Mouse (Mus musculus) T-helper 1 cell (primary cell): ENCODE measurements at regions not wholly inside any gene's neighbourhood (a gene's known extent, or its start where the extent isn't known, plus 50 kb on each side); places are given as distances from the start of the nearest gene placed in this dataset.

Experiments
- in situ Hi-C: fragments of 300-600 bp; cut with MboI, MseI; formaldehyde crosslinking; loops from one replicate; pipeline ENCODE4 v1.15.1; 2025; ENCODE audit warnings: high pct_unique_total_duplicates

DNA sequence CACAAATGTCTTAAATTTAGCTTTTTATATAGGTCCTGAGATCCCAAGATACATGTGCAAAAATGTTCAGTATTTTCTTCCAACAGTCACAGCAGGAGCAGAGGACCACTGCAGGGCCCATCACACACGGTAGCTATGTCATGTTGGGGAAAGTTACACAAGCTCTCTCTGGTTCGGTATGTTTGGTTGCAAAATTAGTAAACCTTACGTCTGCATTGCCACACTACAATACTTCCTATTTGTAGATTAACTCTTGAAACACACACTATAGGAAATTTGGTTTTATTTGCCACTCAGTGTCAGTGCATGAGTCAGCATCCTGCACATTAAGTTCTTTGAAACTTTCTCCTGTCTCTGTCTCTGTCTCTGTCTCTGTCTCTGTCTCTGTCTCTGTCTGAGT is 82.0 kb downstream of the Cth start:
- in situ Hi-C loops: no loop called here

DNA sequence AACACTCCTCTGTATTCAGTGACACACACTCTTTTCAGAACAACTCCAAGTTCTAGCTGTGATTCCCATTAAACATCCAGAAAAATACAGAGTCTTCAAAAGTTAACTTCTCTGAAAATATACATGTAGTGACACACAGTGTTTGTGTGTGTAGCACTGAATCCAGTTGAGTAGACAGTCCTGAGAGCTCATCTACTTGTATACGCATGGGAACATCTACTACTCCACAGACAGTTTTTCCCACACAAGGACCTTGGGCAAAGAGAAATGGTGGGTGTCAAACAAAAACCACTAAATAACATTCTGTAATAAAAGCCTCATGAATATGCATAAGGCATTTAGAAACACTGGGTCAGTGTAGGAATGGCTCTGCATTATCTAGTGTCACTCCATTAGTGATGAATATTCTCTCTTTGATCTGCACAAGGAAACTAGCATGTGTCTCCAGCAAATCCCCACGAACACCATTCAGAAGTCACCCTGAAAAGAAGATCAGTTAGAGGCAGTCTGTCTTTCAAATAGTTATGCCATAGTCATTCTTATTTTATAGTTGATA is 83.6 kb downstream of the Cth start:
- in situ Hi-C loops: no loop called here

DNA sequence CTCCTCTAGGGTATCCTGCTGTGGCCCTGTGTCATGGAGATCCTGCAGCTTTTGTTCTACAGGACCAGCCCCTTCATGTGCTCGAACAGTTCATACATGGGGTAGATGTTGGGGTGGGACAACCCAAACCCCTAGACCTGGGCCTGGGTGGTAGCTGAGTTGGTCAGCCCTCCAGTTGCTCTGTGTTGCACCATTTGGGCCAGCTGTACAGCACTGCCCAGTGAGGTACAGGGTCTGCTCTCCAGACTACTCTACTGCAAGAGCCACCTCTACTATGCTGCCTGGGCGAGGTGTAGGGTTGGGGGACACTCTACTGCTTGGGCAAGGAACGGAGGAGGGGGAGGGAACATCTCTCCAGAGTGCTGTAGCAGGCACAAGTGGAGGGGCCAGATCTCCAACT is 120.6 kb downstream of the Cth start:
- in situ Hi-C loops: no loop called here

DNA sequence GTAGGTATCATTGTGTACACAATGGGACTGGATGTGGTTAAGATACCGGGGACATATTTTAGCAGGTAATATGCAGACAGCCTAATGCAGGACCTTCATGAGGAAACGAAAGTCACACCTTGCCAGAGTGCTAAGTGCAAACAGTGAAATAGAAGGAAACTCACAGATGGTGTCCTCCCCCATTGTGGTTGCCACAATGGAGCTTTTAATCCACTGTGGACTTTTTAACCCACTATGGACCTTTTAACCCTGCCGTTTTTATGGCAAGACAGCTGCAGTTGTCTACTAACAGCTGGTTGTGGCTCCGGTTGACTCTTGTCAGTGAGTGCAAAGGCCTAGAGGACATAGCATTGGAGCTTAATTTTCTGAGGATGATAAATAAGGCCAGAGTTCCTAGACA is 121.5 kb downstream of the Cth start:
- in situ Hi-C loops: no loop called here

DNA sequence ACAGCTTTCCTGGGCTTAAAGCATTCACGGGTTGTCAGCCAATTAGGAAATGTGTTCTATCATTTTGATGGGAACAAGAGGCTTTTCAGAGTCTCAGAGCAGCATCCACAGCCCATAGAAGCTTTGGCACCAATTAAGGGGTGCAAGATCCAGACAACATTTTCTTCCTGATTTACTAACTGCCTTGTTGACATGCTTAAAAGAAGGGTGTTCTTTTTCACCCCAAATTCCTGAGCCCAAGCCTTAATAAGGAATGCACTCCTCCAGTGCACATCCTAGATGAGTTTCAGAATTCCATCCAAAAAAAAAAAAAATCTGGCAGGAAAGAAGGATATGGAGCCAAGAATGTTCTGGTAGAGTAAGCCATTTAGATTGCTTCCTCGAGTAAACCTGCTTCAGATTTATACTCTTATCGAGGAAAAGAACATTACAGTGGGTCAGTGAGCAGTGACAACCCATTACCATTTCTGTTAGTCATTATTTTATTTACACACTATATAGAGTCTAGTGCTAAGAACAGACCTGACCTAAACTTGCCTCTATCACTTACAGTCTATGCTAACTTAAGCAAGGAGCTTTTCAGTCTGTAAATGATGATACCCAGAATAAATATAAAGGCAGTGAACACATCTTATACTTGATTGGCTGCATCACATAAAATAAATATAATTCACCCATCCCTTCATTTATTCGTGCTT is 137.2 kb downstream of the Cth start:
- in situ Hi-C loops: no loop called here

DNA sequence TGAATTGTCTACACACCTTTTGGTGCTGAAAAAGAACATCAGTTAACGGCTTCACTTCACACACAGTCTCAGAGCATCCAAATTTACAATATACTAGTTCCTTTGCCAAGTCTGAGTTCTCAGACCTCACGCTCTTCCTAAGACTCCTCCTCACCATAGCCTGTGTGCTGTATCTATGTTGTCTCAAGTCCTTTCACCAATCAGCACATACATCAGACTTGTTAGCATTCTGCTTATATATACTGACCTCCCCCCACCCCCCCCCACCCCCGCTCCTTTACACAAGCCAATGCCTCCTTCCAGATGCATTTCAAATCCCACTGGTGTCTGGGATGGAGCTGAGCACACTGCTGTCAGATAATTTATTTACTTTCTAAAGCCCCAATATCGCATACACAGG is 143.8 kb downstream of the Cth start:
- in situ Hi-C loops: no loop called here

DNA sequence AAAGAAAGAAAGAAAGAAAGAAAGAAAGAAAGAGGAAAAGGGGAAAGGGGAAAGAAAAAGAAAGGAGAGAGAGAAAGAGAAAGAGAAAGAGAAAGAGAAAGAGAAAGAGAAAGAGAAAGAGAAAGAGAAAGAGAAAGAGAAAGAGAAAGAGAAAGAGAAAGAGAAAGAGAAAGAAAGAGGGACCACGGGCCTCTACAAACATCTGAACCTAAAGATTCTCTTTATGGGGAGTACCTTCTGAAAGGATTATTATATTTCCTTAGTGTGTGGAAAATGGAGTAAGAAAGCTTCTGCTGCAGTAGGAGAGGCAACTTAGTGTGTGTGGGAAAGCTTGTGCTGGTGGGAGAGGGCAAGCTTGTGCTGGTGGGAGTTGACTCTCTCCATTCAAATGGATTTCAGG is 147.1 kb downstream of the Cth start:
- in situ Hi-C loops: no loop called here

DNA sequence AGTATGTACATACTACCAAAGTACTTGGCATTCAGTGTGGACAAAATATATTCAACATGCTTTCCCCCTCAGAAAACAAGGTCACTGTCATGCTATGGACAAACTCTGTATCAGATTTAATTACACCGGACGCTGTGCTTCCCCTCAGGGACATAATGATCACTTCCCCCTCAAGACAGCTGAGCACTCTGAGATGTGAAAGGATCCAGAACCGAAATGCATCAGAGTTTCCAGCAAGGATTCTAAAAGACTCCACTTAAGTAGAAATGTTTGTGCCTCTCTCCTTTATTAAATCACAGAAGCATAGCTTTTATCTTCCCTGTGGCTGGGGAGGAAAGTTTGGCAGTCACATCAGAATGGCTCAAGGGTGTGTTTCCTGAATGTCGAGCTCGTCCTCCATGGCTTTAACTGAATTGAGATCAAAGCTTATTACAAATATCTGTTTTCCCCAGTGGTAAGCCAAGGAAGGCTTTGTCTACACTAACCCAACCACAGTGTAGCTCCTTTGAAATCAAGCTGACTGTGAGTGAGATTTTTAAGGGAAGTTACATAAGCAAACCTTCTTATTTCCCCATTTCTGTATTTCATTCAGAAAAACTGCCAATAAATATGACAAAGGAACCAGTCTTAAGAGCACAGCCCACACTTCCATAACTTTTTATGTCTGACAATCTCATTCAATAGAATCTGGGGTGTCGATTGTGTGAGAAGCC is 161.2 kb downstream of the Cth start:
- in situ Hi-C loops: no loop called here

DNA sequence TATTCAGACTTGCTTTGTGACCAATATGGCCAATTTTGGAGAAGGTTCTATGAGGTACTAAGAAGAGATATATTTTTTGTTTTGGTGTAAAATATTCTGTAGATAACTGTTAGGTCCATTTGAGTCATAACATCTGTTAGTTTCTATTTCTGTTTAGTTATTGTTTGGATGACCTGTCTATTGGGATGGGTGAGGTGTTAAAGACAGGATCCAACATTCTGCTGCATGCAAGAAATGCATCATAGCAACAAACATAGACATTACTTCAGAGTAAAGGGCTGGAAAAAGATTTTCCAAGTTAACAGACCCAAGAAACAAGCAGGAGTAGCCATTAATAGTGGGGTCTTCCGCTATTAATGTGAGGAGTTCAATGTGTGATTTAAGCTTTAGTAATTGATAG is 165.0 kb downstream of the Cth start:
- in situ Hi-C loops: no loop called here

DNA sequence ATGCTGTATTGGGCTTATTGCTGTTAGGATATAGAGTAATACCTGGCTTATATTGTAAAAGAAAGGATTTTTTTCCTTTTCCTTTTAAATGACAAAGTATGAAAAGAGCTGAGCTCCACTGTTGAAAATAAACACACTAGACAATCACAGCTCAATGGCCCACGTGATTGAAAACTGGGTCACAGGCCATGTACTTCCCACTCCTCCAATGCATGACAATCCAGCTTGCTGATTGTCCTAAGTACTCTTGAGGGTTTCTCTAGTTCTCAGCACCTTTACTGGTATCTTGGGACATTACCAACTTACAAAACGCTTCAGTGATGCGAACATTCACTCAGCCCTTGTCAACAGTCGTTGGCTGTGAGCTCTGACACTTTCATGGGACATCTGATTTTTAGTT is 170.1 kb downstream of the Cth start:
- in situ Hi-C loops: no loop called here

DNA sequence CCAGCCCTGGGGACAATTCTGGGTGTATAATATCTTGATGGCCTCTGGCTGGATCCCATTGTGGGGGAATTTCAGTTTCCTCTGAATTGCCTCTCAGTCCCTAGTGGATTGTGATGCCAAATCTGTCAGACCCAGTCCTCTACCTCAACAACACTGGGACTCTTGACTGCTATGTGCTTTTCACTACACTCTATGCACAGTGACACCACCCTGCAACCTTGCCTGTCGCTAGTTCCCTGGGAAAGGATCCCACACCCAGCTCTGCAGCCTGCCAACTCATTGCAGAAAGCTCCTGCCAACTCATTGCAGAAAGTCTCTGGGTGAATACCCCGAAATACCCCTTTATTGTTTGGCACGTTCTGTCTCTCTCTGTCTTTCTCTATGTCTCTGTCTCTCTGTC is 174.6 kb downstream of the Cth start:
- in situ Hi-C loops: no loop called here

DNA sequence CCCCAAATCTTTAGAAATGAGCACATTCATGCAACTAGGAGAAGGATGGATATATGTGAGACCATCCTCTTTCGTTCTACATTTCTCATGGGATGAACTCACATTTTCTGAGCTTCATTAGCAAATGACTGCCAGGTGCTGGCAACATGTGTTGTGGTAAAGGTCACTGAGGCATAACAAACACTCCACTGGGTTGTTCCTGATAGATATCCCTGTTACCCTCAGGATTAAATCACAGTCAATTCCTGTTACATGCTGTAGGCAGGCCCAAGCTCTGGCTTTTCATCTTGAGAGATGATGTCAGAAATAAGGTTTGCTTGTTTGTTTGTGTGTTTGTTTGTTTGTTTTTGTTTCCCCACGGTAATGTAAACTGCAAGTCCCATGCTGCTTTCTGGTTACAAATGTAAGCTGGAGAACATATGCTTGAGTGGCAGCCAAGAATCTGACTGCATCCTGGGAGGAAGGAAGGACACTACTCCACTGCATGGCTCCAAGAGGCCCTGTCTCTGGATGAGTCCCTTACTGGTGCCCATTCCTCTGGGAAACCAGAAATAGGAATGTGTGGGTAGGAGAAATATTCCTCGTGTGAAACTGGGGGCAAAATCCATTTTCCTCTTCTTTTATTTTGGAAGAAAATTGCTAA is 176.4 kb downstream of the Cth start:
- in situ Hi-C loops: loop anchor here (5.0 kb wide), 1 partner anchor 51 kb away; no protein-coding TSS in a partner anchor

DNA sequence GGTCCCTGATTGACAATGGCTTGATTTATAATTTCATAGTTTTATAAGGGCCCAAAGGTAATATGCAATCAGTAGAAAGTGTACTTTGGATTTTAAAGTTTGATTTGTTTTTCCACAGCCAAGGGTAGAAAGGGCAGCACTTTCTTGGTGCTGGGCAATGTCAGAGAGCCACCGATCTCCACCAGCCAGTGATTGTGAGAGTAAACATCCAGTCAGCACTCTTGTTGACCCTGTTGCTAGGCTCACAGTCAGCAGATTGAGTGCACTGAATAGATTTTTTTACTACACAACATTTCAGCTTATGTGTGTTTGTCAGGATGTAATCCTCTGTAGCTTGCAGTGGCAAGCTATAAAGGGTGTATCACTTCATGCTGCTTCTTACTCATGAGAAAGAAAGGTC is 176.3 kb downstream of the Ptger3 start:
- in situ Hi-C loops: no loop called here

DNA sequence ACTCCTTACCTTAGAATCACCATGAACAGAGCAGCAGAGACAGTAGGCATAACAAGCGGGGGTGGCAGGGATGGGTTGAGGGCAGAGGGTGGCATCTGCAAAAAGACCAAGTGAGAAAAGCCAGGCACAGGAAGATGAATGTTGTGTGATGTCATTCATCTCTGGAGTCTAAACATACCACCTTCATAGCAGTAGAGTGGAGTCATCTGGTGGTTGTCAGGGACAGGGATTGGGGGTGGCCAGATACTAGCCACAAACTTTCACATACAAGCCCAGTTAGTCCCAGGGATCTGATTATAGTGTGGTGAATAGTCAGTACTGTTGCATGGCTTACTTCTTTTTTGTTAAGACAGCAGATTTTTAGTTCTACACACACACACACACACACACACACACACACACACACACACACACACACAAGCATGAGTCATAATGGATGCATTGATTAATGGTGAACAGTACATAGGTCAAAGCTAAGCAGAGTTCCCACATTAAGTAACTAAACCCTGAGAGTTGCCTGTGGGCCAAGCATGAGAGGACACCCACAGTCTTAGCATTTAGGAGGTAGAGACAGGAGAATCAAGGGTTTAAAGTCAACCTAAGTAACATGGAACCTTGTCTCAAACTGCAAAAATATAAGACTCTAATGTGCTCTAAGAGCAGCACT is 173.1 kb downstream of the Ptger3 start:
- in situ Hi-C loops: no loop called here

DNA sequence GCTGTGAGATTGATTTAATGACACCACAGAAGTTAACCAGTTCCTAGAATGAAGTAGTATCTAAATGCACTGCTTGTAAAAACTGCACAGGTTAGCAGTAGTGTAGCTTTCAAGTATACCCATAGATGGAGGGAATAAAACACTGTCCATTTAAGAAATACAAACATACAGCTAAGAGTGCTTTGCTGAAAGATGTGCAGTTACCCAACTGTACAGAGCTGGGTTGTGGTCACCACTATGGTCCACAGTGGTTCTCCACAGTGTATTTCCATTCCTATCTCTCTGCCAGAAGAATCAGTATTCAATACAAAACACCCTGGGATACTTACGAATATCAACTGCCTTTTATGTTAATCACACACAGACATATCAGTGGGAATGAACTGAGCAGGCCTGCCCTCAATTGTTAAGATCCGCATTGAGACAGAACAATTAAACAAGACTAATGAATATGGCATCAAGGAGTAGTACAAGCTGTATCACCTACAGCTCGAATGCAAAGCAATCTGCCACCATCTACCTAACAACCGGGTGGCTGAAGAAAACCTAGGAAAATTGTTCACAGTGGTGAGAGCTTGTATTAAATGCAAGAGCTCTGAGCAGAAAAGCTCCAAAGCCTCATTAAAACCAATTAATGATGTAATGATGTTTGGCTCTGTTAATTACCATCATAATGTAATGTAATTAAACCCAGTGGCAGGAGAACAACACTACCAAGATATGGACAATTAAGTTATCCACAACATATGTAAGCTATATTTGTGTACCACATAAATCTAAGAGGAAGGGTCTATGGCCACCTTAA is 165.6 kb downstream of the Ptger3 start:
- in situ Hi-C loops: no loop called here

DNA sequence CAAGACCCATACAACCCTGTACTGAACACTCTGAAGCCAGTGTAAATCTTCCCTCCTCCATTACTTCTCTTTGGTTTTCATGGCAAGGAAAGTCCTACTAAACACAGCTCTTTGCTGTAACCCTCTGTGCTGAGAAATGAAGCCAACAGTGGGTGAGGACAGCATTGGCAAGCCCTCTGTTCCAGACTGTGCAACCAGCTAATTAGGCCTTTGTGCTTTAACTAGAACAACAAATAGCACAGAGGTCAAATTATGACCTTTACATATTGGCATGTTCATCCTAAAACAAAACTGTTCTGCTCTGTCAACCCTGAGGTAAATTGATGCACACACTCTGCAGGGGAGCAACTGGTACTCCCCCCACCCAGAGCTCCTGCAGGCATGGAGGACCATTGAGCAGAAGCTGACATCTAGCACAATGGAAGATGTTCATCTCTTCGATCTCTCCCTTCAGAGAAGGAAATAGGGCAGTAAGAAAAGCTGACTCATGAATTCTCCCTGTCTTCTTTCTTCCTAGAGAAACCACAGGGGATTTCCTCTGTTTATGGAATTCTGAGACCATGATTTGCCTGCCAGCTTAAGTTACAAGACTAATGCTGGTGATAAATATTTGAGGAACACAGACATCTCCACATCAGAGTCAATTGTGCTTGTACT is 163.1 kb downstream of the Ptger3 start:
- in situ Hi-C loops: no loop called here

DNA sequence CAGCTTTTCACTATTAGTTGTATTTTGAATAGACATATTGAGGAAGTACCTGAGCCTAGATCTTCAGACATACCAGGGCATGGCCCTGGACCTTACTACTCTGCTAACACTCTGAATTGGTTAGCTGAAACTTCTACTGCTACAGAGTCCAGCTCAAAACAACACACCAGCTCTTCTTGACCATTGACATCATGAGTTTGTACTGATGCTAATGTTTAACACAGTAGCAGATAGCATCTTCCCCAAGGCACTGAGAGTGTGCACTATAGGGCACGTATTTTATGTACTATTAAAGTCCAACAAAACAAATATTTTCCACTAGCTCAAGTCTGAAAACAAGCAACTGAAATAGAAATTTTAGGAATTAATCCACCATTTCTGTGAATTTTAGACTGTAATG is 157.8 kb downstream of the Ptger3 start:
- in situ Hi-C loops: no loop called here

DNA sequence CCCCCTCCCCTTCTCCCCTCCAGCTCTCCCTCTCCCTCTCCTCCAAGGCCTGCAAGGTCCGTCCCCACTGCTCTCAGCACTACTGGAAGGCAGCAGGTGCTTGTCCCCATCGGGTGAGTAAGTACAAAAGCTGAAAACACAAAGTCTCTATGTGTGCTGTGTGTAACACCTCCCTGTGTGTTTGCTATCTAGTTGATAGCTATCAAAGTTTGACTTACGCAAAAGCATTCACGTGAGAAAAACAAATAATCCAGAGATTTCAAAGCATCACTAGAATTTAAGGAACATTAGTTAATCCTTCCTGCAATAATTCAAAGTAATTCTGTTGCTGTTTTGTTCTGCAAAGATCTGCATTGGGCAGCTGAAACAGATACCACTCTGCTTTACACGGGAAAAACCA is 156.5 kb downstream of the Ptger3 start:
- in situ Hi-C loops: no loop called here

DNA sequence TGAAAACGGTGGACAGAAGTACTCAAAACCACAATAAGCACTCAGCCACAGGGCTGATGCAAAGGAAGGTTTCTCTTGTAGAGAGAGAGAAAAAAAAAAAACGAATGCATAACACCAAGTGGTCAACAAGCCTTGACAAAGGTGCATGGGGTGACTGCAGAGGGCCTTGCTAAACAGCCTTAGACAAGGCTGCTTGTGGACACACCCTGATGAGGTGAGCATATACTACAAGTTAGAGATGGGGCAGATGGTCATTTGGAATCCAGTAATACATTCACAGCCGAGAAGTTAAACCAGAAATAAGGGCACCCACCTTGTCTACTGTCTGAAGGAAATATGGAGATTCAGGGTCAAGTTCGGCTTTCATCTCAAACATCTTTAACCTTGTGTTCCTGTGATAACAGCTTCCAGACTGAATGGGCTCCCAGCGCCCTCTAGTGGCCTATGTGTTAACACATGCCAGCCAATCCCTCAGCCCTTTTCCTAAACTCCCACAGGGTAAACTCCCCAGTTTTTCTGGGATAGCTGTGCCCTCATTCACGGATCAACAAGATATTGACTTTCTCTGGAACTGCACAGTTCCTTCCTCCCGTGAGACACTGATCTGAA is 150.7 kb downstream of the Ptger3 start:
- in situ Hi-C loops: loop anchor here (5.0 kb wide), 1 partner anchor 155 kb away; no protein-coding TSS in a partner anchor

DNA sequence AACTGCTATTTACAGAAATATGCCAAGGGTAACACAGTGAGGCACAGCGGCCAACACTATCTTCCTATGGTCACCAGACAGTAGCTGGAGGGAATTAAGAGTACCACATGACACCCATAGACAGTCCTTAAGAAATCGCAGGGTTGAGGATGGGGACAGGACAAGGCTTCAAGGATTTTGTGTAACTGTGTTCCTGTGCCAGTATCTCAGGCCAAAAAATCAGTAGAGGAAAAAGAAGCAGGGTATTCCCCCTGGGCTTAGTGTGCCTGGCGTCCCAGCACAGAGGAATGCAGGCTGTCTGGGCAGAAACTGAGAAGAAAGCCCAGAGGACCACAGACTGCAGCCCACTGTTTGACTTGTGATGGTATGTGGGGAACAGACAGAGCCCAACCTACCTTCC is 147.3 kb downstream of the Ptger3 start:
- in situ Hi-C loops: no loop called here
